Mouse (Mus musculus) lung, postnatal 0 days (tissue): Measurements from ENCODE around the gene Gm20388.

Experiments
- CTCF ChIP-seq: IDR thresholded peaks from 2 replicates; pipeline ENCODE4 v1.5.1; 2016; ENCODE audit warnings: antibody characterized with exemption, mild to moderate bottlenecking
- EP300 ChIP-seq: IDR thresholded peaks from 2 replicates; pipeline ENCODE4 v1.6.1; 2016; ENCODE audit warnings: antibody characterized with exemption, mild to moderate bottlenecking, control low read depth

DNA sequence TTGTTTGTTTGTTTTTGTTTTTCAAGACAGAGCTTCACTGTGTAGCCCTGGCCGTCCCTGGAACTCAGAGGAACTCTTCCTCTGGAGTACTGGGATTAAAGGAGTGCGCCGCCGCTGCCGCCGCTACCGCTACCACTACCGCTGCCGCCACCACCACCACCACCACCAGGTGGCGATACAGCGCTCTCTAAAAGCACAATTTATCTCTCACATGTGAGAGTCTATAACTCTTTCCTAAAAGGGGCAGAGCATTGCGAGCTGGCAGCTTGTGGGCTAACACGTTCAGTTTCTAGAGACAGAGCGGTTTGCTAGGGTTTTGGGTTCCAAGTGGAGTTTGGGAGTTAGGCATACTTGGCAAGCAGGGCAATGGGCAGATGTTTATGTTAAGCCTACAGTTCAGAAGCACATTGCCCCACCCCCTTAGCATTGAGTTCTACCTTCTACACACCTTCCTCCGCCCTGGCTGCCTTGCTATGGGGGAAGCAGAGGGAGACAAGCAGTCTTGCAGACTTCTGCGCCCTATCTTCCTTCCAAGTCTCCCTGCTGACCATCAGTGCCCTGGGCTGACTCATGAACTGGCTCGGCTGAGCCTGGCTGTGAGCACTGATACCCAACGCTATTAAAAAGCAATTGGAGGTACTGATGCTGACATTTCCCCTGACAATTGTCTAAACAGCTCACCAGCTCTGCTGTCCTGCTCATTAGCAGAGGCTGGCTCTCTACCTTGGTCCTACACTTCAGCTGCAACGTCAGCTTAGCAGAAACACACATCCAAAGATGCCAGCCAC is 3718.5 kb downstream of the Gm20388 start:
- TF ChIP-seq EP300 (no peak), CTCF (peak; percentile 93)
